Mouse (Mus musculus): ENCODE data around the gene Immp2l.

DNA sequence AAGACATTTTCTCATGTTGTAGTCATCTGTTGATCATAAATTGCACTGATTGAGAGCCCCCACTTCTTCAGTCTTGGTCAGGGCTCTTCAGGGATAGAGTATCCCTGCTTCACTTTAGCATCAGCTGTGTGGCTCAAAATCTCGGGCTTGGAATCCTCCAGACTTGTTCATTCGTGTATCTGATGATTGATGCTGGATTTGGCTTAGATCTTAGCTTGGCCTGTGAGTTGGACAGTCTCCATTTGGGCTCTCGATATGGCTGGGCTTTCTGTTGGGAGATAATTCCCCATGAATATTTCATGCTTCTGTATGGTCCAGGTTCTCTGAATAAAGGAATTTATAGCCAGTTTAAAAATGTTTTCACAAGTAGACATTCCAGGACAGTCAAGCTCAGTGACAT, 739.5 kb downstream of the Immp2l start:
- TF ChIP-seq CTCF (IDR thresholded peaks at IDR 0.05; ENCODE audit: low read depth, low read length) = no peak
- TF ChIP-seq TAL1 (conservative IDR thresholded peaks at IDR 0.05; ENCODE audit: low read depth, low read length) = no peak
- TF ChIP-seq POLR2AphosphoS5 (IDR thresholded peaks at IDR 0.05; ENCODE audit: insufficient replicate concordance, low read depth, low read length) = no peak
- TF ChIP-seq GATA1 (IDR thresholded peaks at IDR 0.05; ENCODE audit: borderline replicate concordance, low read length) = no peak
